Mouse (Mus musculus): Measurements from ENCODE around the gene Bcl2l12. TPM values are rescaled to one million over a fixed set of nuclear protein-coding genes. Genes with fewer than 3 reads are reported as not detected.

Gene Bcl2l12
- polyA plus RNA-seq, 1 experiment from 2014 or later = 15.4 TPM

- Histone ChIP-seq H3K27ac (replicated peaks; ENCODE audit: low read depth, low read length) (peak overlapping the region; percentile 97), H3K9ac (replicated peaks; ENCODE audit: low read length) (0 out of 2 replicates have a peak overlapping the region, but pooled peaks have one; percentile 69), H3K27me3 (ENCODE audit: control insufficient read depth, insufficient read depth, low read length) (no peaks in the 10 kb centered on the region), H3K4me3 (replicated peaks; ENCODE audit: low read depth, low read length) (peak overlapping the region; percentile 56), H3K4me1 (ENCODE audit: control insufficient read depth, insufficient read depth, low read length) (peaks cover 34% of the 10 kb centered on the region), H3K4me2 (ENCODE audit: low read length) (peak overlapping the region; percentile 96), H3K36me3 (ENCODE audit: control insufficient read depth, insufficient read depth, low read length) (peaks cover 43% of the 10 kb centered on the region), H3K9me3 (ENCODE audit: control insufficient read depth, low read length) (no peaks in the 10 kb centered on the region)
- no peak for DNase-seq
- ATAC-seq (ENCODE audit: low FRiP score, low TSS enrichment) = no peak
- WGBS = 17% methylated on average over 6 of the region's 6 CpGs
These were observed 23.4 kb downstream of the Bcl2l12 start for GRCm38 (mm10) chr7:44975117-44975419.

GRCm38 (mm10) chr7:44974383-44975116 is 24.0 kb downstream of the Bcl2l12 start, which contains the start of gene Cpt1c:
TSS of gene Cpt1c (minus strand) at chr7:44974851.
- Histone ChIP-seq H3K4me2 (ENCODE audit: low read length) (peak within 1 kb of the TSS; percentile 96), H3K36me3 (ENCODE audit: control insufficient read depth, insufficient read depth, low read length) (peaks cover 38% of the 10 kb centered on the region), H3K9me3 (ENCODE audit: control insufficient read depth, low read length) (no peaks in the 10 kb centered on the region), H3K4me3 (replicated peaks; ENCODE audit: low read depth, low read length) (peak within 1 kb of the TSS; percentile 56), H3K9ac (replicated peaks; ENCODE audit: low read length) (peak within 1 kb of the TSS; percentile 69), H3K4me1 (ENCODE audit: control insufficient read depth, insufficient read depth, low read length) (peaks cover 34% of the 10 kb centered on the region), H3K27ac (replicated peaks; ENCODE audit: low read depth, low read length) (peak within 1 kb of the TSS; percentile 97), H3K27me3 (ENCODE audit: control insufficient read depth, insufficient read depth, low read length) (no peaks in the 10 kb centered on the region)
- ATAC-seq (ENCODE audit: low FRiP score, low TSS enrichment) (peak; percentile 66), DNase-seq (peak; percentile 94)
- WGBS = 2% methylated on average over 22 of the region's 22 CpGs

GRCm38 (mm10) chr7:44973415-44974130 is 24.9 kb downstream of the Bcl2l12 start:
- no peaks in the 10 kb centered on the region for H3K9me3 ChIP-seq (ENCODE audit: control insufficient read depth, low read length)
- H3K27ac ChIP-seq (replicated peaks; ENCODE audit: low read depth, low read length) = peak overlapping the region; percentile 97
- peaks cover 28% of the 10 kb centered on the region for H3K36me3 ChIP-seq (ENCODE audit: control insufficient read depth, insufficient read depth, low read length)
- 31% methylated on average over 14 of the region's 14 CpGs for WGBS
- peak overlapping the region; percentile 69 for H3K9ac ChIP-seq (replicated peaks; ENCODE audit: low read length)
- peaks cover 34% of the 10 kb centered on the region for H3K4me1 ChIP-seq (ENCODE audit: control insufficient read depth, insufficient read depth, low read length)
- DNase-seq = no peak
- H3K4me2 ChIP-seq (ENCODE audit: low read length) = peak overlapping the region; percentile 96
- no peaks in the 10 kb centered on the region for H3K27me3 ChIP-seq (ENCODE audit: control insufficient read depth, insufficient read depth, low read length)
- ATAC-seq (ENCODE audit: low FRiP score, low TSS enrichment) = no peak
- H3K4me3 ChIP-seq (replicated peaks; ENCODE audit: low read depth, low read length) = peak overlapping the region; percentile 56

DNA sequence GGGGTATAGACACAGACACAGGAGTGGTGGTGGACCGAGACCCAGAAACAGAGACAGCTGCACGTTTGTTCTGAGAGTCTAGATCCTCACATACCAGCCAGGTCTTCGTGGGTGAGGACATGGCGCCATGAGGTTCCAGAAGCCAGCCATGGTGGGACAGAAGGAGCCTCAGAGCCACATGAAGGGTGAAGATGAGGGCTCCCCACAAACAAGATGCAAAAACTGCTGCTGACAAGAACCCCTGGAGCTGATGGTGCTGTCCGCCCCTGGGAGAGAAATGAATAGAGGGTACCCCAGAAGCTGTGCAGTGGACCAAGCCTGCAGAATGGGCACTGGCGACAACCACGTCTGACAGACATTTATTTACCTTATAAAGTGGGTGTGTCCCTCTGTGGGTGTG is 27.4 kb downstream of the Bcl2l12 start:
- H3K9me3 ChIP-seq (ENCODE audit: control insufficient read depth, low read length) = no peaks in the 10 kb centered on the region
- peak overlapping the region; percentile 83 for H3K27ac ChIP-seq (replicated peaks; ENCODE audit: low read depth, low read length)
- H3K4me3 ChIP-seq (replicated peaks; ENCODE audit: low read depth, low read length) = peak overlapping the region; percentile 49
- no peak for ATAC-seq (ENCODE audit: low FRiP score, low TSS enrichment)
- peaks cover 34% of the 10 kb centered on the region for H3K4me1 ChIP-seq (ENCODE audit: control insufficient read depth, insufficient read depth, low read length)
- H3K4me2 ChIP-seq (ENCODE audit: low read length) = peak overlapping the region; percentile 81
- DNase-seq = no peak
- peak overlapping the region; percentile 29 for H3K9ac ChIP-seq (replicated peaks; ENCODE audit: low read length)
- H3K36me3 ChIP-seq (ENCODE audit: control insufficient read depth, insufficient read depth, low read length) = peaks cover 16% of the 10 kb centered on the region
- no peaks in the 10 kb centered on the region for H3K27me3 ChIP-seq (ENCODE audit: control insufficient read depth, insufficient read depth, low read length)
- 72% methylated on average over 7 of the region's 7 CpGs for WGBS

GRCm38 (mm10) chr7:44970231-44970691 is 28.3 kb downstream of the Bcl2l12 start:
- Histone ChIP-seq H3K4me1 (ENCODE audit: control insufficient read depth, insufficient read depth, low read length) (peaks cover 32% of the 10 kb centered on the region), H3K9me3 (ENCODE audit: control insufficient read depth, low read length) (no peaks in the 10 kb centered on the region), H3K27me3 (ENCODE audit: control insufficient read depth, insufficient read depth, low read length) (no peaks in the 10 kb centered on the region), H3K36me3 (ENCODE audit: control insufficient read depth, insufficient read depth, low read length) (peaks cover 19% of the 10 kb centered on the region), H3K4me3 (replicated peaks; ENCODE audit: low read depth, low read length) (peak overlapping the region; percentile 49), H3K27ac (replicated peaks; ENCODE audit: low read depth, low read length) (peak overlapping the region; percentile 83), H3K9ac (replicated peaks; ENCODE audit: low read length) (peak overlapping the region; percentile 29; the same call in 1 of the 2 replicates), H3K4me2 (ENCODE audit: low read length) (peak overlapping the region; percentile 81)
- DNase-seq (peak; percentile 93), ATAC-seq (ENCODE audit: low FRiP score, low TSS enrichment) (peak; percentile 93)
- under 1% methylated on average over 36 of the region's 36 CpGs for WGBS

GRCm38 (mm10) chr7:44966638-44967037 is 31.9 kb downstream of the Bcl2l12 start:
- peaks cover 9% of the 10 kb centered on the region for H3K4me1 ChIP-seq (ENCODE audit: control insufficient read depth, insufficient read depth, low read length)
- no peak overlapping the region for H3K4me3 ChIP-seq (replicated peaks; ENCODE audit: low read depth, low read length)
- peaks cover 49% of the 10 kb centered on the region for H3K36me3 ChIP-seq (ENCODE audit: control insufficient read depth, insufficient read depth, low read length)
- H3K9me3 ChIP-seq (ENCODE audit: control insufficient read depth, low read length) = no peaks in the 10 kb centered on the region
- 84% methylated on average over 15 of the region's 15 CpGs for WGBS
- H3K27me3 ChIP-seq (ENCODE audit: control insufficient read depth, insufficient read depth, low read length) = no peaks in the 10 kb centered on the region
- no peak for ATAC-seq (ENCODE audit: low FRiP score, low TSS enrichment)
- no peak overlapping the region for H3K9ac ChIP-seq (replicated peaks; ENCODE audit: low read length)
- no peak overlapping the region for H3K27ac ChIP-seq (replicated peaks; ENCODE audit: low read depth, low read length)
- no peak for DNase-seq
- no peak overlapping the region for H3K4me2 ChIP-seq (ENCODE audit: low read length)

DNA sequence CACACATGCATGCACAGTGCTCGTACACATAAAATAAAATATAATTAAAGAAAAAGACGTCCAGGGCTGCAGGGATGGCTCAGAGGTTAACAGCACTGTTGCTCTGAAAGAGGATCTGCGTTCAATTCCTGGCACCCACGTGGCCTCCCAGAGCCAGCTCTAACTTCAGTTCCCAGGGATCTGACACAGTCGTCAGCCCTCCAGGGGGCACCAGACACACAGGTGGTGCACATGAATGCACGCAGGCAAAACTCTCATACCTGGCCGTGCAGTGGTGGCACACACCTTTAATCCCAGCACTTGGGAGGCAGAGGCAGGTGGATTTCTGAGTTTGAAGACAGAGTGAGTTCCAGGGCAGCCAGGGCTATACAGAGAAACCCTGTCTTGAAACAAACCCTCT is 32.5 kb downstream of the Bcl2l12 start:
- Histone ChIP-seq H3K27me3 (ENCODE audit: control insufficient read depth, insufficient read depth, low read length) (no peaks in the 10 kb centered on the region), H3K36me3 (ENCODE audit: control insufficient read depth, insufficient read depth, low read length) (peaks cover 56% of the 10 kb centered on the region), H3K4me2 (ENCODE audit: low read length) (no peak overlapping the region), H3K9ac (replicated peaks; ENCODE audit: low read length) (no peak overlapping the region), H3K4me1 (ENCODE audit: control insufficient read depth, insufficient read depth, low read length) (peaks cover 3% of the 10 kb centered on the region), H3K9me3 (ENCODE audit: control insufficient read depth, low read length) (no peaks in the 10 kb centered on the region), H3K4me3 (replicated peaks; ENCODE audit: low read depth, low read length) (no peak overlapping the region), H3K27ac (replicated peaks; ENCODE audit: low read depth, low read length) (no peak overlapping the region)
- DNase-seq = no peak
- WGBS = 85% methylated on average over 7 of the region's 7 CpGs
- ATAC-seq (ENCODE audit: low FRiP score, low TSS enrichment) = no peak

GRCm38 (mm10) chr7:44964990-44965389 is 33.5 kb downstream of the Bcl2l12 start:
- Histone ChIP-seq H3K4me3 (replicated peaks; ENCODE audit: low read depth, low read length) (no peak overlapping the region), H3K9me3 (ENCODE audit: control insufficient read depth, low read length) (no peaks in the 10 kb centered on the region), H3K27ac (replicated peaks; ENCODE audit: low read depth, low read length) (no peak overlapping the region), H3K4me1 (ENCODE audit: control insufficient read depth, insufficient read depth, low read length) (no peaks in the 10 kb centered on the region), H3K4me2 (ENCODE audit: low read length) (no peak overlapping the region), H3K36me3 (ENCODE audit: control insufficient read depth, insufficient read depth, low read length) (peaks cover 63% of the 10 kb centered on the region), H3K9ac (replicated peaks; ENCODE audit: low read length) (no peak overlapping the region), H3K27me3 (ENCODE audit: control insufficient read depth, insufficient read depth, low read length) (no peaks in the 10 kb centered on the region)
- ATAC-seq (ENCODE audit: low FRiP score, low TSS enrichment) (no peak), DNase-seq (no peak)
- 97% methylated on average over 13 of the region's 13 CpGs for WGBS

Data from midbrain, embryonic 14.5 days (tissue).